Mouse (Mus musculus) thymus, postnatal 14 days (tissue): ENCODE measurements around the gene Ift122.
"Not testable (repeated sequence)": the region's sequence is repeated elsewhere in the genome, so short reads cannot be mapped to it uniquely, and the experiment has no call there.

ENCODE experiments used
- DNase-seq: peaks from one replicate; pipeline ENCODE4 v3.0.0; 2021

Gene Ift122

GRCm38 (mm10) chr6:115846640-115847411 is 6.4 kb upstream of the Ift122 start:
- DNase-seq = peak; percentile 82

DNA sequence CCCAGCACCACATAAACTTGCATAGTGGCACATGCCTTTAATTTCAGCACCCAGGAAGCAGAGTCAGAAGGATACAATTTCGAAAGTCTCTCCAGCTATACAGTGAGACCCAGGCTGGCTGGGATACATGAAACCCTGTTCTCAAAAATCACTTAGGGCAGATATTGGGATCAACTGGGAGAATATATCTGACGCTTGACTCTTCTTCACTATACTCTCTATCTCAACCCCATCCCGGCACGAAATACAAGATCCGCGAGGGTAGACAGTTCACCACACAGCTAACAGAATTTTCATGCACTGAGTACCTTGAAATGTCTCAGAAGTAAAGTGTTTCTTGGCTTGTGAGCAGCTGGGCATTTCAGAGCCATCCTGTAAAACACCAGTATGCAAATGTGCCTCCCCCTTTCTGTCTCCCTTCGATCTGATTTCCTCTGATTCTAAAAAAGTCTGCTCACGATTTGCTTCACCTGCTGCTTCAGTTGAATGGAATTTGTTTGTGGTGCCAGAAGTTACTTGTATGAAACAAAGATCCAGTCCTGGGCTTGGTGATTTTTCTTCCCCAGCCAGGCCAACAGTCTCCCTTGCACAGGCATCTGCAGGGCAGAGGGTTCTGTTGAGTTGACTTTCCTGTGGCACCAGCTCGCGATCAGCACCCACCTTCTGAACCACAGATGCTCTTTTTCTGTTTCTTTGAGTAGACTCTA is 4.5 kb upstream of the Ift122 start:
- DNase-seq = no peak

GRCm38 (mm10) chr6:115852446-115853090 is 702 bp upstream of the Ift122 start:
- DNase-seq = peak; percentile 42

DNA sequence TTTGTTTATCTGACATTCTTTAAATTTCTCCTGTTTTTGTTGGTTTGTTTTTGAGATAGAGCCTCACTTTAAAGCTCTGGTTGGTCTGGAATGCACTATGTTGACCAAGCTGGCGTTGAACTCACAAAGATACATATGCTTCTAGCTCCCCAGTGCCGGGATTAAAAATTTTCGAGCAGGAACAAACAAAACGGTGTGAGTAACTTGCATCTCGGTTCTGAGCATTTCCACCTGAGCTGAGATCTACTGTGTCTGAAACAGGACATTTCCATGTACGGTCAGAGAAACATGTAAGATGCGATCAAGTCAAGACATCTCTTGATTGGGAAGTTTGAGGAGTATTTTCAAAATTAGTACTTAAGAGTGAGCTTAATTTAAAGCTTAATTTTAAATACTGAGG is 715 bp downstream of the Ift122 start:
- DNase-seq = no peak

DNA sequence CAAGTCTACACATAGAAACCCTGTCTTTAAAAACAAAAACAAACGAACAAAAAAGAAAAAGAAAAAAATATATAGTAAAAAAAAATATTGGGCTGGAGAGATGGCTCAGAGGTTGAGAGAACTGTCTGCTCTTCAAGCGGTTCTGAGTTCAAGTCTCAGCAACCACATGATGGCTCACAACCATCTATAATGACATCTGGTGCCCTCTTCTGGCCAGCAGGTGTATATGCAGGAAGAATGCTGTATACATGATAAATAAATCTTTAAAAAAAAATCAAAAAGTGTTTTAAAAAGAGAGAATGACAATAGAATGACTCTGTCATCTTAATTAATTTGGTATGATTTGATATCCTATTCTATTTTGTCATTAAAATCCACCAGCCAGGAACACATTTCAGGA is 1.2 kb downstream of the Ift122 start:
- peak; percentile 49 for DNase-seq

GRCm38 (mm10) chr6:115855733-115856360 is 2.6 kb downstream of the Ift122 start:
- DNase-seq = no peak

GRCm38 (mm10) chr6:115856361-115856745 is 3.1 kb downstream of the Ift122 start:
- DNase-seq = no peak

GRCm38 (mm10) chr6:115859258-115859657 is 6.0 kb downstream of the Ift122 start:
- peak; percentile 29 for DNase-seq

GRCm38 (mm10) chr6:115860027-115860556 is 6.8 kb downstream of the Ift122 start:
- no peak for DNase-seq

- no peak for DNase-seq
Observed at GRCm38 (mm10) chr6:115863340-115863841, 10.1 kb downstream of the Ift122 start.

- DNase-seq = no peak
Observed at GRCm38 (mm10) chr6:115865246-115865645, 12.0 kb downstream of the Ift122 start.

DNA sequence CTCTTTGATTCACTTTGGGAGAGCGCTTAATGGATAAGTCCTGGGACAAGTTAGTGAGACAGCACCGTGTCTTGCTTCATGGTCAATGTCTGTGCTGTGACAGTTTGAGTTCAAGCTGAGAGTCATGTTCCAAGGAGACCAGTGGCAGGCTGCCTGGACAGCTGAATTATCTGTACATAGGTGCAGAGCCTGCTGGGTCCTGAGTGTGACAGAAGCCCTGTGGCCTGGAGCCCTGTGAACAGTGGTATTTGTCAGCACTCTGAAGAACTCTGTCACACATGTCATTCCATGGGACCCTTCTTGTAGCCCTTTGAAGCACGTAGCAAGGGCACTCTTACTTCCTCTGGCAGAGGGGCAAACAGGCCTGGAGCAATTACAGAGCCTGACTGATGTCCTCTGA is 13.9 kb downstream of the Ift122 start:
- not testable (repeated sequence) for DNase-seq

DNA sequence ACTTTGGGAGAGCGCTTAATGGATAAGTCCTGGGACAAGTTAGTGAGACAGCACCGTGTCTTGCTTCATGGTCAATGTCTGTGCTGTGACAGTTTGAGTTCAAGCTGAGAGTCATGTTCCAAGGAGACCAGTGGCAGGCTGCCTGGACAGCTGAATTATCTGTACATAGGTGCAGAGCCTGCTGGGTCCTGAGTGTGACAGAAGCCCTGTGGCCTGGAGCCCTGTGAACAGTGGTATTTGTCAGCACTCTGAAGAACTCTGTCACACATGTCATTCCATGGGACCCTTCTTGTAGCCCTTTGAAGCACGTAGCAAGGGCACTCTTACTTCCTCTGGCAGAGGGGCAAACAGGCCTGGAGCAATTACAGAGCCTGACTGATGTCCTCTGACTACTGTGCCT is 18.0 kb downstream of the Ift122 start:
- DNase-seq = not testable (repeated sequence)

DNA sequence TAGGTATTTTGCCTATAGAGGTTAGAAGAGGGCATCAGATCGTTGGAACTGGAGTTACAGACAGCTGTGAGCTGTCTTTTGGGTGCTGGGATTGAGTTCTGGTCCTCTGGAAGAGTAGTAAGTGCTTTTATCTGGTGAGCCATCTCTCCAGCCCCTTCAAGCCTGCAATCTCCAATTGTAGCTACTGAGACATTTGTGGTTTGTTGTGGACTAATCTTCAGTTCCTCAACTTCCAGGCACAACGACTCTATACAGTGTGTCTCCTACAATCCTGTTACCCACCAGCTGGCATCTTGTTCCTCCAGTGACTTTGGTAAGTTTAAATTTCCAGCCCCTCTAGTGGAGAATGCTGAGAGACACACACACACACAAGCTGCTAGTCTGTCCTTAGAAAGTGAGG is 24.0 kb downstream of the Ift122 start:
- no peak for DNase-seq

GRCm38 (mm10) chr6:115878694-115879093 is 25.4 kb downstream of the Ift122 start:
- DNase-seq = no peak

- DNase-seq = no peak
Observed at GRCm38 (mm10) chr6:115879736-115880135, 26.5 kb downstream of the Ift122 start.

GRCm38 (mm10) chr6:115880751-115881150 is 27.5 kb downstream of the Ift122 start:
- no peak for DNase-seq

DNA sequence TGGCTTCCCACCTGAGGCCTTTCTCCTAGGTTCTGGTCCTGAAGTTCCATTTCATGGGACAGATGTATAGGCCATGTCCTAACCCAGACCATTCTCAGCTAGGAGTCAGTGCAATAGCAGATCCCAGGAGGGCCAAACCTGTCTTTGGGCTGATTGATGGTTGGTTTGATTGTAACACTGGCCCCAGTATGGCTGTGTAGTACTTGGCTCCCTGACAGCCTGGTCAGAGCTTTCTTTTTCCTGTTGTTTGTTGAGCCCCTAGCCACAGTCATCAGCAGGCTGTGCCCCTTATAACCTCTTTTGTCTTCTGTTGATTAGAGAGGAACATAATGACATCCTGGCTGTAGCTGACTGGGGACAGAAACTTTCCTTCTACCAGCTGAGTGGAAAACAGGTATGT is 30.7 kb downstream of the Ift122 start:
- no peak for DNase-seq

DNA sequence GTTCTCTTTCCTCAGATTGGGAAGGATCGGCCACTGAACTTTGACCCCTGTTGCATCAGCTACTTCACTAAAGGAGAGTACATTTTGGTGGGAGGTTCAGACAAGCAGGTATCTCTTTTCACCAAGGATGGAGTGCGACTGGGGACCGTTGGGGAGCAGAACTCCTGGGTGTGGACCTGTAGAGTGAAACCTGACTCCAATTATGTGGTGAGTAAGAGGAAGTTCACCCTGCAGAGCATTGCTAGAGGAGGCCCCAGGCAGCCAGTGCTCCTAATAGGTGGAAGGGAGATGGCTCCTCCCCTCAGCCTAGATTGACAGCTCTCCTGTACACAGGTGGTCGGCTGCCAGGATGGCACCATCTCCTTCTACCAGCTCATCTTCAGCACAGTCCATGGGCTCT is 33.6 kb downstream of the Ift122 start:
- DNase-seq = peak; percentile 66

DNA sequence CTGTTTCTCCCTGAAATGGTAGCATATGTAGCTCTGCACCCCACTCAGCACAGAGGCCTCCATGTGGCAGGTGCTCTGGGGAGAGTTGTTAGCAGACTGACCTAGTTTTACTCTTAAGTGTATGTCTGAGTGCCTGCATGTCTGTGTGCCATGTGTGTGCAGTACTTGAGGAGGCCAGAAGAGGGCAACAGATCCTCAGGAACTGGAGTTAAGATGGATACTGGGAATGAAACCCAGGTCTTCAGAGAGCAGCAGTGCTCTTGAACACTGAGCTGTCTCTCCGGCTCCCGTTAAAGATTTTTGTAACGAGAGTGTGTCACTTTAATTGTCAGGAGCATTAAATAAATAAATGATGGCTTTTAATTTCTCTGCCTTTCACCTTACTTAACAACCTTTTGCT is 35.0 kb downstream of the Ift122 start:
- peak; percentile 56 for DNase-seq

DNA sequence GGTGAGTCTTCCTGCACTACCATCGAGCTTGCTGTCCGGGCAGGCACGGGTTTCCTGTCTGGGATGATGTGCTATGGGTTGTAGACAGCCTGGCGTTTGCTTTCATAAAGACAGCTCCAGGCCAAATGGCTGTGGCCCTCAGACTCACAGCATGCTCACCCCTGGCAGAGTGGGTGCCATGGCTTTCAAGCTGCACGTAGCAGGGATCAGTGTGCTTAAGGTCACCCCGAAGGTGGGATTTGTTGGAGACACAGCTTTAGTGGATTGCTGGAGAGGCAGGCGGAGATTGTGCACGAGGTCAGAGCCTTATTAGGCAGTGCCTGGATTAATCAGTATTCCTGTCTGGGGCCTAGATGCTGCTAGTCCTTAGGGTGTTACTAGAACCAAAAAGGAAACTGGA is 37.3 kb downstream of the Ift122 start:
- DNase-seq = no peak

GRCm38 (mm10) chr6:115891061-115891460 is 37.8 kb downstream of the Ift122 start:
- no peak for DNase-seq

DNA sequence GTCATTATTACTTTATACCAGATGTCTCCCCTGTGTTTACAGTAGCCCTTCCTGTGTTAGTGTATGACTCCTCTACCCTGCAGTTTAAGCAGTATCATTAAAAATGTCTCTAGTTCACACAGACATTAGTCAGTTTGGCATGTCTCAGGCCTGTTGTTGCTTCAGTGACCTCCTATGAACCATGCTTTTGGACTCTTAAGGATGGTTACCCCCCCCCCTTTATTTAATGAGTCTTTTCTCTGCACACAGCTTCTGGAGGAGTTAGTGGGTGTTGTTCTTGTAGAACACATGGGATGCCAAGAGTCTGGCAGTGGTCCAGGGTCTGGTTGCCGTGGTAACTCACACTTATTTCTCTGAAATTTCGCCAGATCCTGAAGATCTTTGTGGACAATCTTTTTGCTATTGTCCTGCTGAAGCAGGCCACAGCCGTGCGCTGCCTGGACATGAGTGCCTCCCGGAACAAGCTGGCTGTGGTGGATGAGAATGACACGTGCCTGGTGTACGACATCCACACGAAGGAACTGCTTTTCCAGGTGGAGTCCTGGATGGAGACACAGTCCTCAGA is 38.3 kb downstream of the Ift122 start:
- DNase-seq = no peak
